Mouse (Mus musculus) forebrain, embryonic 13.5 days (tissue): ENCODE measurements around the gene Olfr1410. TPM values are rescaled to one million over a fixed set of nuclear protein-coding genes. Genes with fewer than 3 reads are reported as not detected.

Source experiments
- ATAC-seq: fragments of 200-750 bp; cut with Nextera tagmentation; 2 replicates; pipeline ENCODE4 v1.8.0; 2017
- H3K27ac ChIP-seq: fragments of 300-500 bp; sonication (generic); 2 replicates; pipeline ENCODE4 v1.5.1; 2015; ENCODE audit warnings: inconsistent platforms, mild to moderate bottlenecking, moderate library complexity
- H3K27me3 ChIP-seq: fragments of 300-500 bp; sonication (generic); 2 replicates; pipeline ENCODE4 v1.6.1; 2015; ENCODE audit warnings: mild to moderate bottlenecking, inconsistent platforms
- H3K36me3 ChIP-seq: fragments of 300-500 bp; sonication (generic); 2 replicates; pipeline ENCODE4 v1.6.1; 2015; ENCODE audit warnings: mild to moderate bottlenecking, inconsistent platforms; ENCODE audit not compliant: poor library complexity, severe bottlenecking
- H3K4me1 ChIP-seq: fragments of 300-500 bp; sonication (generic); 2 replicates; pipeline ENCODE4 v1.6.1; 2015; ENCODE audit warnings: inconsistent platforms
- H3K4me2 ChIP-seq: fragments of 300-500 bp; sonication (generic); 2 replicates; pipeline ENCODE4 v1.6.1; 2015; ENCODE audit warnings: inconsistent platforms, mild to moderate bottlenecking, moderate library complexity
- H3K4me3 ChIP-seq: fragments of 300-500 bp; sonication (generic); 2 replicates; pipeline ENCODE4 v1.5.1; 2015; ENCODE audit warnings: mild to moderate bottlenecking, inconsistent platforms
- H3K9ac ChIP-seq: fragments of 300-500 bp; sonication (generic); 2 replicates; pipeline ENCODE4 v1.6.1; 2015; ENCODE audit warnings: mild to moderate bottlenecking, inconsistent platforms
- H3K9me3 ChIP-seq: fragments of 300-500 bp; sonication (generic); replicated peaks from 2 replicates; pipeline ENCODE4 v1.6.1; 2016; ENCODE audit warnings: inconsistent platforms
- WGBS: fragments of 180-500 bp; shearing (Covaris S2); methylation state at CpG from one replicate; pipeline ENCODE4 v1.1.7; 2015; 5-methylcytosine and 5-hydroxymethylcytosine counted together
- polyA plus RNA-seq: library from polyadenylated mRNA; unstranded; fragments of >200 nt; fragmentation: Nextera tagmentation; extraction: Ambion mirVana; gene quantifications from 2 replicates; pipeline ENCODE4 v1.2.1, GENCODE M21; 2015

Gene Olfr1410
- polyA plus RNA-seq: not detected in 2 replicates

DNA sequence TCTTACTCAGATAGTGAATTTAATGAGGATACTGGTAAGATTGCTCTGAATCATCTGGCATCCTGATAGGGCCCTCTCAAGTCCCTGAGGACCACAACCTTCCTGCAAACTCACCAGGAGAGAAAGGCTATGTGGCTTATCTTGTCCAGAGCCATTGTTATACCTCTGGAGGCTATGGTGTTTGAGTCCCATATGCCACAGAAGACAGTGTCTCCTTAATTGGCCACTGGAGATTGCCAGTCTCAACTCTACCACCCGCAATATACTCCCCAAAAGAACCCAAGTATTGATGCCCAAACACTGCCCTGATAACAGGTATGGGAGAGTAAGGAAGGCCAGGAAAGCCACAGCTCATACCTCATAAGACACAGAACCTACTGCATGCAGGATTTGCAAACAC, at the start of gene Olfr1410:
Olfr1410 (plus strand) TSS at position 301 of the 400 bp plus-strand sequence.
- Histone ChIP-seq H3K4me3 (no peak within 1 kb of the TSS), H3K27ac (no peak within 1 kb of the TSS), H3K4me1 (no peaks in the 10 kb centered on the region), H3K4me2 (no peak within 1 kb of the TSS), H3K9me3 (no peaks in the 10 kb centered on the region), H3K36me3 (no peaks in the 10 kb centered on the region), H3K27me3 (no peaks in the 10 kb centered on the region; the same call in 1 of the 2 replicates), H3K9ac (no peak within 1 kb of the TSS)
- no peak for ATAC-seq
- WGBS: 96% methylated on average over 1 of the region's 1 CpGs

DNA sequence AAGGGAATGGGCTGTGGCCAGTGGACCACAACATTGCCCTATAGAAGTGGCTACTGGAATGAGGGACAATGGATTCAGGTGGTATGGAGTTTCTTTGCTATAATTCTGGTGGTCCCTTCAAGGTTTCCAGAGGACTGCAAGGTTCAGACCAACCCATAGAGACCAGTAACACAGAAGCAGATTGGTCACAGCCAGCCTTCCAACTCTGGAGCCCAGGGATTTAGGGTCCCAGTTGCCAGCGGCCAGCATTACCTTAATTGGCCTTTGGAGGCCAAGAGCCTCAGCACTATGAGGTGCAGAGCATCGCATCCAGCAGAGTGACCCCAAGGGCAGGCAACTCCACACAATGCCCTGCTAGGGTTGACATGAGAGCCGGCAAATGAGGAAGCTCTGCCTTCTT, 34.6 kb upstream of the Olfr1410 start, which contains the start of gene Olfr1413:
Olfr1413 (plus strand) TSS at position 301 of the 400 bp plus-strand sequence.
- no peak for ATAC-seq
- Histone ChIP-seq H3K9ac (no peak within 1 kb of the TSS), H3K4me1 (no peaks in the 10 kb centered on the region)

GRCm38 (mm10) chr1:92585479-92585878, 20.1 kb upstream of the Olfr1410 start, which contains the start of gene Olfr1412:
TSS of gene Olfr1412 (plus strand) at chr1:92585779.
- 85% methylated on average over 2 of the region's 2 CpGs for WGBS
- Histone ChIP-seq H3K4me2 (no peak within 1 kb of the TSS), H3K4me1 (no peaks in the 10 kb centered on the region), H3K27me3 (0 out of 2 replicates have a peak, but pooled peaks cover 2% of the 10 kb centered on the region), H3K4me3 (no peak within 1 kb of the TSS), H3K27ac (no peak within 1 kb of the TSS), H3K9ac (no peak within 1 kb of the TSS), H3K36me3 (no peaks in the 10 kb centered on the region), H3K9me3 (no peaks in the 10 kb centered on the region)
- no peak for ATAC-seq

More for the DNA sequence above, 34.6 kb upstream of the Olfr1410 start, which contains the start of gene Olfr1413:
- Histone ChIP-seq H3K36me3 (no peaks in the 10 kb centered on the region), H3K9me3 (no peaks in the 10 kb centered on the region), H3K4me3 (no peak within 1 kb of the TSS), H3K27me3 (no peaks in the 10 kb centered on the region), H3K27ac (no peak within 1 kb of the TSS), H3K4me2 (no peak within 1 kb of the TSS)
- WGBS: 92% methylated on average over 3 of the region's 3 CpGs

DNA sequence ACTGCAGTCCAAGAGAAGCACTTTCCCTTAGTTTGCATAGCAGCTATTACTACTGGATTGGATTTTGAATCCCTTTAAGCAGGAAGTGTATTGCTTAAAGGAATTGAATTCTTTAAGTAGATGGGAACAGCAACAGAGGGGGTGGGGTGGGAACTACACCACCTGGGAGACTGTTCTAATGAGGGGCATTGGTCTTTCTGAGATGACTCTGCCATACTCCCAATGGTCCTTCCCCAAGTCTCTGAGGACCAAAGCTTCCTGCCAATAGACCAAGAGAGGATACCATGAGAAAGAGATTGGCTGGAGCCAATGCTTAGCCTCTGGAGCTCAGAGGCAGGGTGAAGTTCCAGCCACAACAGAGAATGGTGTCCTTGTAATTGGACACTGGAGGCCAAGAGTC, 11.5 kb upstream of the Olfr1410 start, which contains the start of gene Olfr1411:
Olfr1411 (plus strand) TSS at position 301 of the 400 bp plus-strand sequence.
- Histone ChIP-seq H3K4me3 (no peak within 1 kb of the TSS), H3K27me3 (peaks cover 2% of the 10 kb centered on the region; the same call in 1 of the 2 replicates), H3K9me3 (no peaks in the 10 kb centered on the region), H3K4me1 (no peaks in the 10 kb centered on the region), H3K36me3 (no peaks in the 10 kb centered on the region), H3K9ac (no peak within 1 kb of the TSS), H3K27ac (no peak within 1 kb of the TSS), H3K4me2 (no peak within 1 kb of the TSS)
- no peak for ATAC-seq

DNA sequence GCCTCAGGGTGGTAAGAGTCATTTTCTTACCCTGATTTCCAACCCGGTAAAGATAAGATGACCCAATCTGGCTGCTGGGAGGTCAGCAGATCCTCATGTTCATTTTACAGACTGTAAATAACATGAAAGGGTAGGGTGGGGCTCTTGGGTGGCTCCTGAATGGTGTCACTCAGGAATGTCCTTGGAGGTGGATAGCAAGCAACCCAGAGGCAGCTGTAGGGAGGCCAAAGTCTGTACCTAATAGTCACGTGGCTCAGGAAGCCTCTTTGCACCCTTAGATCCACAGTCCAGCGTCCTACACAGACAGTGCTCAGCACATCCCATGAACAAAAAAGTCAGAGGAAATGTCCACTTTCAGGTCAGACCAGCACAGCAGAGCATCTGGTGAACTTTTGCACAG, 9.6 kb upstream of the Olfr1410 start:
- H3K27me3 ChIP-seq: no peaks in the 10 kb centered on the region; the same call in 1 of the 2 replicates
- no peaks in the 10 kb centered on the region for H3K36me3 ChIP-seq
- H3K4me2 ChIP-seq: no peak overlapping the region
- no peak overlapping the region for H3K4me3 ChIP-seq
- WGBS: 87% methylated on average over 3 of the region's 3 CpGs
- no peaks in the 10 kb centered on the region for H3K4me1 ChIP-seq
- H3K9ac ChIP-seq: no peak overlapping the region
- H3K27ac ChIP-seq: no peak overlapping the region
- no peaks in the 10 kb centered on the region for H3K9me3 ChIP-seq
- ATAC-seq: no peak

GRCm38 (mm10) chr1:92607711-92608110, 2.1 kb downstream of the Olfr1410 start:
- Histone ChIP-seq H3K4me2 (no peak overlapping the region), H3K27me3 (peaks cover 6% of the 10 kb centered on the region; the same call in 1 of the 2 replicates), H3K9ac (no peak overlapping the region), H3K36me3 (no peaks in the 10 kb centered on the region), H3K27ac (no peak overlapping the region), H3K4me1 (no peaks in the 10 kb centered on the region), H3K9me3 (no peaks in the 10 kb centered on the region), H3K4me3 (no peak overlapping the region)
- no peak for ATAC-seq
- WGBS: 77% methylated on average over 4 of the region's 4 CpGs

DNA sequence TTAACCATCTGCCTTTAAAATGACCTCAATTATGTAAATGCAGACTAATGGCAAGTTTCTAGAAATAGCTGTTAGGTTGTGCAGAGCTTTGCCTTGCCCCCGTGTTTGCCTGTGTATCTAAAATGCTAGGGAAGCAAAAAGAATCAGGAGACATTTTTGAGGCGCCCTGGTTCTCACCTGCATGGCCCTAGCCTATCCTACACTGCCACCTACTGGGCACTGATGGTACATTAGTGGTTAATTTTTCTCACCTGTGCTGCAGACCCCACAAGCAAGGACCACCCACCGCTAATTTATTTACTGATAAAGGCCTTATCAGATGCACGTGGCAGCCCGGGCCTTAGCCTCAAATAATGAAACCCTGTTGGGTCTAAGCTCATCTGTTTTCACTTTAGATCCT, 5.4 kb downstream of the Olfr1410 start:
- Histone ChIP-seq H3K27me3 (peaks cover 6% of the 10 kb centered on the region; the same call in 1 of the 2 replicates), H3K36me3 (no peaks in the 10 kb centered on the region), H3K4me3 (no peak overlapping the region), H3K4me2 (no peak overlapping the region), H3K9ac (no peak overlapping the region), H3K27ac (no peak overlapping the region), H3K9me3 (no peaks in the 10 kb centered on the region), H3K4me1 (no peaks in the 10 kb centered on the region)
- no peak for ATAC-seq
- 9% methylated on average over 5 of the region's 5 CpGs for WGBS

DNA sequence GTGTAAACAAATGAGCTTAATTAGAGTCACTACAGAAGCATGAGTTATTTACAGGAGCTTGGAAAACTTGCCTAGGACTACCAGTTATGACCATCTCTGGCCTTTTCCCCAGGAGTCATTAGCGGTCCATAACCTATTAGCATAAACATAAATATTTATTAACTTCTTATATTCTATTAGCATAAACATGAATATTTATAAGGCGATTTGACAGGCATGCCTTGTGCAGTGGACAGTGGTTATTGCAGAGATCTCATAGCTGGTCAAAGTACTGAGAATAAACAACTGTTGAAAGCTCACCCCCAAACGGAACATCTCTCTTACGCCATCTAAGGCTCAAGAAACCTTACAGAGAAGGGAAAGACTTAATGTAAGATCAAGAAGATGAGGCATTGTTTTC, 7.6 kb downstream of the Olfr1410 start:
- Histone ChIP-seq H3K9me3 (no peaks in the 10 kb centered on the region), H3K4me1 (no peaks in the 10 kb centered on the region), H3K27me3 (peaks cover 6% of the 10 kb centered on the region; the same call in 1 of the 2 replicates), H3K27ac (no peak overlapping the region), H3K9ac (no peak overlapping the region), H3K36me3 (no peaks in the 10 kb centered on the region), H3K4me3 (no peak overlapping the region), H3K4me2 (no peak overlapping the region)
- WGBS: 36% methylated on average over 4 of the region's 4 CpGs
- no peak; the same call in 1 of the 2 replicates for ATAC-seq

GRCm38 (mm10) chr1:92614516-92614915, 8.9 kb downstream of the Olfr1410 start:
- Histone ChIP-seq H3K27me3 (peaks cover 6% of the 10 kb centered on the region; the same call in 1 of the 2 replicates), H3K9ac (no peak overlapping the region), H3K9me3 (no peaks in the 10 kb centered on the region), H3K27ac (no peak overlapping the region), H3K4me3 (no peak overlapping the region), H3K4me1 (no peaks in the 10 kb centered on the region), H3K4me2 (no peak overlapping the region), H3K36me3 (no peaks in the 10 kb centered on the region)
- 23% methylated on average over 1 of the region's 1 CpGs for WGBS
- ATAC-seq: no peak

GRCm38 (mm10) chr1:92616046-92616445, 10.5 kb downstream of the Olfr1410 start:
- Histone ChIP-seq H3K27me3 (peaks cover 6% of the 10 kb centered on the region; the same call in 1 of the 2 replicates), H3K4me2 (no peak overlapping the region), H3K4me1 (no peaks in the 10 kb centered on the region), H3K9me3 (no peaks in the 10 kb centered on the region), H3K36me3 (no peaks in the 10 kb centered on the region), H3K4me3 (no peak overlapping the region), H3K27ac (no peak overlapping the region), H3K9ac (no peak overlapping the region)
- WGBS: 89% methylated on average over 1 of the region's 1 CpGs
- ATAC-seq: no peak

DNA sequence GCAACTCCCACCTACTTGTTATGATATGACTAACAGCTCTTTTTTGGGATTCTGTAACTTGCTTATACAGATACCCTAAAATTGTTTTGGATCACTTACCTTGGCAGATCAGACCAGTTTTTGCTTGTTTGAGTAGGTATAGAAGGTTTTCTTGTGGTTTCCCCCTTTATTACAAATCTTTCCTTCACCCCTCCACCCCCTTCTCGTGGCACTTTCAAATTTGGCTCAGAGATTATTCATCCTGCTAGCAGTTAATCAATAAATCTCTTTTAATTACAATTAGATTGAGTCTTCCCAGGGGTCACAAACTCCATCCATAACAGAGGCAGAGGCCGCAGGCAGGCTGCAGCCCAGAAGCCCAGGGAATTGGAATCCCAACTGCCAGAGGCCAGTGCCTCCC, 11.9 kb downstream of the Olfr1410 start, which contains the start of gene Olfr12:
Olfr12 (plus strand) TSS at position 301 of the 400 bp plus-strand sequence.
- ATAC-seq: no peak
- H3K36me3 ChIP-seq: no peaks in the 10 kb centered on the region
- no peak within 1 kb of the TSS for H3K27ac ChIP-seq
- no peaks in the 10 kb centered on the region for H3K4me1 ChIP-seq
- 0 out of 2 replicates have a peak, but pooled peaks cover under 1% of the 10 kb centered on the region for H3K27me3 ChIP-seq
- no peak within 1 kb of the TSS for H3K4me3 ChIP-seq
- no peak within 1 kb of the TSS for H3K4me2 ChIP-seq
- no peak within 1 kb of the TSS for H3K9ac ChIP-seq
- H3K9me3 ChIP-seq: no peaks in the 10 kb centered on the region
- 77% methylated on average over 2 of the region's 2 CpGs for WGBS

DNA sequence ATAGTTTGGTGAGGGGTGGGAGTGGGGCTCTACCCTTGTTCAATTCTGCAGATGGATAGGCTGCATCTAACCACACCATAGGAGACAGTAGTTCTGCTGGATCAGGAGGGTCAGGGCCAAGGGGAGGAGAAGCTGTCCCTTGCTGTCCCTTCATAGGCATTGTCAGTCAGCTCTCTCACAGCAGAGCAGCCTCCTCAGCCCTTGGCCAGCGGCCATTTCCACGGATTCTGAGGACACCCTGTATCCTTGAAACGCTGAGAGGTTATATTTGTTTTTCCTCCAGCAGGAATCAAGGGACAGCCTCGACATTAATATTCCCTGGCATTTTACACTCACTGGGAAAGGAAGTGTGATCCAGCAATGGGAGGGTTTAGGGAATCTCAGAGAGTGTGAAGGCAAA, 12.8 kb downstream of the Olfr1410 start:
- no peaks in the 10 kb centered on the region for H3K27me3 ChIP-seq
- no peaks in the 10 kb centered on the region for H3K36me3 ChIP-seq
- no peak overlapping the region for H3K9ac ChIP-seq
- H3K9me3 ChIP-seq: no peaks in the 10 kb centered on the region
- no peak for ATAC-seq
- no peak overlapping the region for H3K4me3 ChIP-seq
- H3K27ac ChIP-seq: no peak overlapping the region
- H3K4me1 ChIP-seq: no peaks in the 10 kb centered on the region
- H3K4me2 ChIP-seq: no peak overlapping the region
- WGBS: 75% methylated on average over 4 of the region's 4 CpGs

DNA sequence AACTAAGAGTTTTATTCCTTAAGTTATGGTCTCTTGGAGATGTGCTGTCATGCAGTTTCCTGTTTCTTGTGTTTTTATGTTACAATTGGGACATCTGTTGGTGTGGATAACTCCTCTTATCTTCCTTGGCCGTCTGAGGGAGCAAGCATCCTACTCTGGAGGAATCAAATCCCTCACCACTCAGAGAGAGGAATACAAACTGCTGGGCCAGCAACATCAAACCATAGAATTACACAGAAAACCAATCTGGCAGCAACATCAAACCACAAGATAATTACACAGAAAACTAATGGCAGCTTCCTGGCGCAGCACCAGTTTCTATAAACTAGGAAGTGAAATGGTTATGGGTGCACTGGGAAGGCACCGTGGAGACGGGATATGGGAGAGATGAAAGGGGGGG, 22.6 kb downstream of the Olfr1410 start:
- H3K27ac ChIP-seq: no peak overlapping the region
- H3K4me2 ChIP-seq: no peak overlapping the region
- H3K9me3 ChIP-seq: no peaks in the 10 kb centered on the region
- H3K9ac ChIP-seq: no peak overlapping the region
- H3K36me3 ChIP-seq: no peaks in the 10 kb centered on the region
- H3K4me3 ChIP-seq: no peak overlapping the region
- no peaks in the 10 kb centered on the region for H3K27me3 ChIP-seq
- H3K4me1 ChIP-seq: no peaks in the 10 kb centered on the region
- WGBS: 77% methylated on average over 4 of the region's 4 CpGs
- no peak for ATAC-seq
